Mouse (Mus musculus) 3T3-L1 (cell line): Measurements from ENCODE around the gene Nectin1.
A peak's percentile ranks its signal among the peaks of the same experiment; 100 is the strongest.

Source experiments
- DNase-seq: peaks from one replicate; pipeline ENCODE4 v3.0.0-alpha.2; 2015; ENCODE audit warnings: low read depth, low spot score

The Nectin1 gene

GRCm38 (mm10) chr9:43741277-43741676 lies 2.5 kb upstream of the Nectin1 start:
- DNase-seq: no peak

GRCm38 (mm10) chr9:43742066-43742465 lies 1.7 kb upstream of the Nectin1 start:
- no peak for DNase-seq

DNA sequence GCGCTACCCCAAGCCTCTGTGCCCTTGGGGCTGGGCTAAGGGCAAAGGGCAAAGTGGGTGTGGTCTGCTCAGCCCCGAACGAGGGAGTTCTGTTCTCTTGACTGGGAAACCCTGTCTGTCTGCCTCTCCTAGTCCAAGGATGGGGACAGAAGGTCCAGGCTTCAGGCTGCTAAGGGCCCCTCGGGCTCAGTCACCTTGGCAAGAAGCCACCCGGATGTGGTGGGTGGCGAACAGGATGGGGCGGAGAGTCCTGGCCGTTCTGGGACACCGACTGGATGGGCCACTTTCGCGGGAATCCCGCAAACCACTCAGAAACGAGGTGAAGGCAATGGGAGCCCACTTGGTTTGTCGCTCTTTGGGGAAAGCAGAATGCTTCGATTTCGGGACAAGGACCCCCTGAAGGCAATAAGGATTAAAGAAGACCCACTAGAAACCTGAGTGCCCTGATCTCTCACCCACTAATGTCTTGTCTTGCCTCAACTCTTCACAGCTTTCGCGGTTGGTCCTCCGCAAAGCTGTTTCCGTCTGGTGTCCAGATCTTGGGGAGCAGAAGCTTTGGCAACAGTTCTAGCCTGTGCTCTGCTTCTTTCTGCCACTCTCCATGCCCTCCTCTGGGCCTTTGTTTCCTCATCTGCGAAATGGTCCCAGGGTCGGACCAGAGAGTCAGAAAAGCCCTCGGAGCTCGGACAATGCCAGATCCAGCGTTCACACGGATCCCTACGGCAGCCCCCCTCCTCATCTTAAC lies 710 bp upstream of the Nectin1 start:
- DNase-seq: peak; percentile 35

DNA sequence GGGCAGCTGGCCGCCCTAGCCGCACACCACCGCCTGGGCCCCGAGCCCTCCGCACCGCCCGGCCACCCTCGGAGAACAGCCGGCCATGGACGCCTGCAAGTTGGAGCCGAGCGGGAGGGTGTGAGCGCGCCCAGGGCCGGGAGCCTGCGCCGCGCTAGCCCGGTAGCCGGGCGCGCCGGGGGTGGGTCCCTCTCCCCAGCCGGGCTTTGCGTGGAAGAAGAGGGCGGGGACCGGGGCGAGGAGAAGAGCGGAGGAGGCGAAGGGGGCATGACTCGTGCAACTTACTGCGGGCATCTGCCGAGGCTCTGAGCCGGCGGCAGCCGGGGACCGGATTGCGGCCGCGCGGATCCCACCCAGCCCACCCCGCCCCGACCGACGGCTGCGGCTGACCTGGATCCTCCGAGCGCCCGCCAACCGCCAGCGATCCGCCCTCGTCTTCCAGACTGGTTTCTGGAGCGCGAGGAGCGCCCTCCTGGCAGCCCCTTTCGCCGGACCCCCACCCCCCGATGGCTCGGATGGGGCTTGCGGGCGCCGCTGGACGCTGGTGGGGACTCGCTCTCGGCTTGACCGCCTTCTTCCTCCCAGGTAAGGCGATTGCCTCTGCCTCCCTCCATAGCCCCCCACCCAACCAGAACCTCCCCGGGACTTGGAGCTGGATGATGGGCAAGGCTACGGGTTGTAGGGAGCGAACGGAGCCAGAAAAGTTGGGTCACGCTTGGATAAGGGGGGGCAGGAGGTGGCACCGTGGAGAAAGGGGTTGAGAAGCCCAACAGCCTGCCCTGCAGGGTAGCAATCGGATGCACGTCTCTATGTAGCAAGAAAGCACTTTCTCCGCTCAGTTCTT lies 576 bp downstream of the Nectin1 start:
- DNase-seq: peak; percentile 35

GRCm38 (mm10) chr9:43745051-43745792 lies 1.4 kb downstream of the Nectin1 start:
- peak; percentile 26 for DNase-seq

GRCm38 (mm10) chr9:43745951-43746703 lies 2.3 kb downstream of the Nectin1 start:
- no peak for DNase-seq

GRCm38 (mm10) chr9:43747710-43748109 lies 3.9 kb downstream of the Nectin1 start:
- DNase-seq: no peak

DNA sequence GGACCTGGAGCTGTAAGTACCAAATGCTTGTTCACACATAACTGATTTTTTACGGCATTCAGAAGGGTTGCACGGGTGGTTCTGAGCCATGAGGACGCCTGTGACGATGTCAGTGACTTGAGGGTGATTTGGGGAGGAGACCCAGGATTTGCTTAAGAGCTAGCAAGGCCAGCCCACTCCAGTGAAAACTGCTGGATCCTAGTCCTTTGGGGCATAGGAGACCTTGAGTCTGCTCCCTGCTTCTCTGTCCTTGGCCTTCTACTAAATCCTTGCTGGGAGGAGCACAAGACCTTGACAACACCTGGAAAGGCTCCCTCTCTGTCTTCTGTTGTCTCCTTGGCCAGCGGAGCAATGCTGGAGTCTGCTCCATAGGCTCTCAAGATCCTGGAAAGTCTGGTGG lies 4.7 kb downstream of the Nectin1 start:
- DNase-seq: no peak

- DNase-seq: no peak
Observed at GRCm38 (mm10) chr9:43750053-43750452, 6.3 kb downstream of the Nectin1 start.

- no peak for DNase-seq
Observed at GRCm38 (mm10) chr9:43751111-43751510, 7.3 kb downstream of the Nectin1 start.

GRCm38 (mm10) chr9:43753481-43753880 lies 9.7 kb downstream of the Nectin1 start:
- peak; percentile 61 for DNase-seq

DNA sequence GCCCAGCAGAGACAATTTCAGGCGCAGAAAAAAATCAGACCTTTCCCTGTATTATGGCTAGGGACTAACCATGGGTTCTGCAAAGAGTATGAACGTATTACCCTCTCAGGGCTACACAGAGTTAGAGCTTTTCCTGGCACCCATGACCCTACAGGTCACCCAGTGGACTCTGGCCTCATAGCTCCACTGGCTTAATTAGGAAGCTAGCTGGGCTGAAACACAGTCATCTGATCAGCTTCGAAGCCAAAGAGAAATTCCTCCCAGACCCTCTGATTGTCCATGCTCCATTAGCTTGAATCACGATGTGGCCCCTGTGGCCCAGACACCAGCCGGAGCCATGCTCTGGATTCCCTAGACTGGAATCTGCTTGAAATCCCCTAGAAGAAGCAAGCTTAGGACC lies 10.3 kb downstream of the Nectin1 start:
- DNase-seq: no peak

DNA sequence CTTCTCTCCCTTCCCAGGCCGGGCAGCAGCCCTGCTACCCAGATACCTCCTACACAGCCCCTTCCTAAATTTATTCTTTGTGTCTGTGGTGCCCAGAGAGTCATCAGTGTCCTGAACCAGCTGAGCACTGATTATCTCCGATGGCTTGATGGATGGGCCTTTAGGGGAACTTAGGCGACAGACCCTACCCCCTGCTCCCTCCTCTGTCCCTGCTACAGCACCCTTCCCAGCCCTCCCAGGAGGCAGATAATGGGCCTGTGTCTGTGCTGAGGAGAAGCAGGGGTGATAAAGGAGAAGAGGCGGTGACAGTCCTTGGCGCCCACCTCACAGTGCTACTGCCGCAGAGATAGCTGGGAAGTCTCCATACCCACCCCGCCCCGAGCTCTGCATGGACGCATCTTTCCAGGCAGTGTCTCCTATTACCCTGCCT lies 11.0 kb downstream of the Nectin1 start:
- no peak for DNase-seq

DNA sequence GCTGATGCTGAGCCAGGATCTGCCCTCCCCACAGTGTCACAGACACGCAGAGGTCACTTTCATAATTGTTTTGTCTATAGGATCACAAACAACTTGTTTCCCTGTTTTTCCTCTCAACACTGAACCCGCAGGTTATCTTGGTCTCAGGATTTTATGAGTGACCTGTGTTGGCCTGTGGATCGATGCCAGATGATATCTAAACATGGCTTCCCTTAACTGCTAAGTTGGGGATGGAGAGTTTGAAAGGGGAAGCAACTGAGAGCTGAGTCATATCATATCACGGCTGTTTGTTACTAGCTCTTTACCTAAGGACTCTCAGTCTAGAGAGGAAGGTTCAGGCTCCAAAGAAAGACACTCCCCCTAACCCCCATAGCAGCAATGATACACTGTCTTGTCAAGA lies 11.7 kb downstream of the Nectin1 start:
- DNase-seq: peak; percentile 20

DNA sequence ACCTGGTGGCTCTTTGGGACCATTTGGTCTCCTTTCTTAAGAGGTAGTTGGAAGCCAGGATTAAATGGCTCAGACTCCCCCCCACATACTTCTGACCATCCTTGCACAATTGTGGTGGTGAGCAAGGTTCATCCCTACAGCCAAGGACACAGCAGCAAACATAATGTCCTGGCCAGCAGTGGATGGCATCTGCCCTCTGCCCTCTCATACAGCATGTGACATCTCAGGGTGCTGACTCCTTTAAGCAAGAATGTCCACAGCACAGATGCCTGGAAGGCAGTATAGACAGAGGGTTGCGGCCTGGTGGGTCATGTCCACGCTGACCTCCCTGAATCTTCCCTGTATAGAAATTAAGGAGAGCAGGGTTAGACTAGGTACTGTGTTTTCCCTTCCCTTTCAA lies 12.1 kb downstream of the Nectin1 start:
- DNase-seq: peak; percentile 25

- no peak for DNase-seq
Observed at GRCm38 (mm10) chr9:43757225-43757624, 13.4 kb downstream of the Nectin1 start.

DNA sequence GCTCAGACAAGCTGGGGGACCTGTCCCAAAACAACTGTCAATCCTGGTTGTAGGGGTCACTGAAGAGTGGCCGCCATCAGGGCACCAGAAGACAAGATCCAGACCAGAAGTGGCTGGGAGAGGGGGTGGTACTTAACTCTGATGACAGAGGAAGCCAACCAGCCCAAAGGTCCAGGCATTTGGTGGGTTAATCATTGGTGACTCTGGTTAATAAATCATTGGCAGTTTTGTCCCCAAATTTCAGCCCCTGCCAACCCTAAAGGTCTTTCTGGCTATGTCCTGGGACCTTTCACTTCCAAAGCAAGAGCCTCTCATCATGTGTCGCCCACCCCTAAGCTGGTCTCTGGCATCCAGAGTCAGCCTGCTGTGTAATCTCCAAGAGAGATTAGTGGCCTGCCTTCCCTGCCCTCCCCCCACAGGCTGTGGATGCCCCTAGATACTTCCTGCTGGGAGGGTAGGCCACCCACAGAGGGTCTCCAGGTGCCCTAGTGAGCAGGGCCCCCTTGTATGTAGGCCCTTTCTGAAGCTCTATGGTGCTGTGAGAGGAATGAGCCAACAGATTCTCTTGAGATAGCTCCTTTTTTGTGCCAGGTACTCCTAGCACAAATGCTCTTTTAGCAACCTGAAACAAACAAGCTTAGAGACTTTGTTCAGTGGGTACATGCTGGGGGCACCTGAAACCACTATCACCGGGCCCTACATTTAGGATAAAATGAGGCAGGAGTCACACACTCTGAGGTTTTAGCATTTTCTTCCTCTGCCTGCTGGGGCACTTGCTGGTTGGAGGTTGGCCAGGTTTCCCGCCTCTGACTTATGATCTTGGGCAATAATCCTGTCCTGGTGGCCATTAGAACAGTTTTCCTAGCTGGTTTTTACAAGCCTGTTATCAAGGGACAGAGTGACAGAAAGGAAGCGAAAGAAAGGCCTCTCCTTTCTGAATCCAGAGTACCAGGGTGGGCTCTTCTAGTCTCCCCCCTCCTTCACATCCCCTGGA lies 14.5 kb downstream of the Nectin1 start:
- DNase-seq: peak; percentile 55

GRCm38 (mm10) chr9:43760078-43760477 lies 16.3 kb downstream of the Nectin1 start:
- DNase-seq: no peak

DNA sequence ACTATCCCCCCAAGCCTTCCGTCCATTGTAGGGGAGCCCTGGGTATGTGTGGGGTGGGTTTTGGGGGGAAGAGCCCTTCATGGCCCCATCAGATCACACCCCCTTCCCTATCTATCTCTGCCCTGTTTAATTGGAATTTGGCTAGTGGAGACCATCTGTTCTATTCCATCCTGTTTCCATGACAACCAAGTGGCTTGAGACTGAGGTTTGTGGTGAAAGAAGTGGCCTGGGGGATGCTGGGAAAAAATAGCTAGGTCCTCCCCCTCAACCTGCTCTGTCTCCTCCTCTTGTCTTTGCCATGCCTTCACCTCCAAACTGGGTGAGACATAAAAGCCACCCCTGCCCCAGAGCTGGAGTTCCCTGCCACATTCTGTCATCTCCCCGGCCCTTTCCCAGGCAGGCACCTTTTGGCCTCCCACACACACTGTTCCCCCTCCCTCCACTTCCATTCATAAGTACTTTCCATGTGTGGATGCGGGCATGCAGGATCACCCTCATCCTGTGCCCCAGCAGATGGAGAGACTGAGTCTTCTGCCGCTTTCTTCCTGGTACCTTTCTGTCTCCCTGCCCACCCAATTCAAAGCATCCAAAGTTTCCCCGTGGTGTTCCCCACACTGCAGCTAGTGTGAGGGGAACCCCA lies 17.5 kb downstream of the Nectin1 start:
- DNase-seq: no peak

DNA sequence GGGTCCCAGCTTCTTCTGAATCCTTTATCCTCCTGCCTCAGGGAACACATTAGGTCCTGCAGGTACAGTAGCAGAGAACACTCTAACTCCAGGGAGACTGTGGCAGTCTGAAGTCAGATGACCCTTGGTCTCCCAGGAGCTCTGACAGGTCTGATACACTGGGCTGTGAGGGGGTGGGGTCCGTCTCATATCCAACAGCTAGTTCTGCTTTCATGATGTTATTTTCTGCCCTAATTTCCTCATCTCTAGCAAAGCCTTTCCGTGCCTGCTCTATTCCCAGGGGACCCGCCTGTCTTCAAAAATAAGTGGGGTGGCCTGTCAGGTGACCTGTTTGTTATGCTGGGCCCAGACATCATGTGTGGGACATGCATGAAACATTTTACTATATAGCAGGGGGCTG lies 18.2 kb downstream of the Nectin1 start:
- no peak for DNase-seq
